Mouse (Mus musculus): ENCODE results near the gene Rbm28. TPM values are rescaled to one million over a fixed set of nuclear protein-coding genes. Genes with fewer than 3 reads are reported as not detected.

The Rbm28 gene
- total RNA-seq, 2 experiments from 2014 or later = 20.6 to 21.7 TPM

DNA sequence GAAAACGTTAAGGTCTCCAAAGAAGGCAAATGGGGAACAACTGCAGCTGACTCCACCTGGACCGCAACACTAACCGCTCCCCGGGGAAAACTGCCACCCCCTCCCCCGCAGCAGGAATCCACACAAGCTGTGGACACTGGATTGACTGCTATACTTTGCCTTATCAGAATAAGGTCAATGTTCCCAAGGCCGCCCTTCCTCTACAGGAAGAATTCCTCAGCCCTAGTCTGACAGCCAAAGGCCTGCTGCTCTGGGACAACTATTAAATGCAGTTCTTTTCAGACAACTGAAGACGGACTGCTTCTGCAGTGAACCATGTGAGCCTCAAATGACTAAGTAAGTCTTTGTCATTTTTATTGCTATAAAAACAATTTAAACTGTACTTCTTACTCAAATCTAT, 18.2 kb downstream of the Rbm28 start:
- no peak for DNase-seq (ENCODE audit: low spot score in 2 of 2)

DNA sequence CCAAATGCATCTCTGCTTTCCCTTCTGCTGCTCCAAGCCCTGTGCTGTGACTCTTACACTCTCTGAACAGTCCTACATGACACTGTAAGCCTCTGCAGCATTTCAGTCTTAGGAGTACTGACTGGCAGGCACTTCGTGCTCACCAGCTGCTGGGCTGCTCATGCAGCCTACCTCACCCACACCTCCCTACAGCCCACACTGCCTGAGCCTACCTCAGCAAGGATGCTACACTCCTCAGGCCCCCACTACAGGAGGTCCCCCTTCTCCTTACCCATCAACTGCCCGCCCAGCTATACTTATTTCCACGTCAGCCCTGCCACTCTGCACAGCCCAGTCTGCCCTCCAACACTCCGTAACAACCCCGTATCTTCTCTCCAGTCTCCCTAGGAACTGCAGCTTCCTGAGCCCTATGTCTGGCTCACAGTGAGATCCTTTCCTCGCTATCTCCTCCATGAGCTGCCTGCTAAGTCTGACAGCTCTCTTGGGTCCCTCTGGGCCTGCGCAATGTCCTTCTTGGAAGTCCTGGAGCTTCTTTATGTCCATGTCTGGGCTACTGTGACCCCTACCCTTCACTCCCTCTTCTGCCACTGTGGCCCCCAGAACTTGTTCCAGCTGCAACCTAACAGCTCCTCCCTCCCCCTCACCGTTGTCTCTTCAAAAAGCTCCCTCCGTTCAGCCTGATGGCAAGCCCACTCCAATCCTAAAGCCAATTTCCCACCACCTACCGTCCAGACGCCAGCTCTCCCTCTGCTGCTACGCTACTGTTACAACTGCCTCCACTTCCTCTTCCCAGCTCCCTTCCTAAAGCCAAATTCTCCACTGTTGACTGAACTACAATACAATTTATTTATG, 19.1 kb downstream of the Rbm28 start:
- no peak for DNase-seq (ENCODE audit: low spot score in 2 of 2)

DNA sequence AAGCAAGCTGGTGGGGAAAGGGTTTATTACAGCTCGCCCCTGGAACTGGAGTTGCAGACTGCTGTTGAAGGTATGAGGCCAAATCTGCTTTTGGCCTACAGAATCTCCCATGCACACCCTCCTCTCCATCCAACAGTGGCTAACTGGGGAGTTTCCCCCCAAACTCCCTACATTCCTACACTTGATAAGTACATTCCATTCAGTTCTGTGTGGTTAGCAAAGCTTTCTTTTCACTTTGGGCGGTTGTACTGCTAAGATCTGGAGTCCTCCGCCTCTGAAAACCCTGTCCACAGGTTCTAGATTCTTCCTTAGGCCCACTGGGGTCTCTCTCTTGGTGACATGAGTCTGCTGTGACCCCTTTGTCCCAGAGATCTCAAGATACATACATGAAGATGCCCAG, 19.8 kb downstream of the Rbm28 start:
- DNase-seq (ENCODE audit: low spot score in 2 of 2) = no peak

DNA sequence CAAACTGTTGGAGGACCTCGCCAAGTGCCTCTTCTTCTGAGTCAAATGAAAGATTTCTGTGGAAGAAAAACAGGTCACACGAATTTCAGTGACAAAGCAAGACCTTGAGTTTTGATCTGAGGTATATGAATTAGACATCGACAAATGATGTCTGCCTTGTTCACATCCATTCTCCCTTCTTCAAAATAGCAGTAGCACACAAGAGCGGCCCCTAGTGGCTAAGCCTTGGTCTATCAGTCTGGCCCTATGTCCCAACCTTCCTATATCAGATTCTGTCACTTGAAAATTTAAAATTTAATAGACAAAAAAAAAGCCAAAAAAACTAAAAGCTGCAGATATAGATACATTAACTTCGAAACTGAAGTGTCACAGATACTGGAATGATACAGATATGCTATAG, 21.2 kb downstream of the Rbm28 start:
- DNase-seq (ENCODE audit: low spot score in 2 of 2) = peak in 1 of 2 experiments; percentile 65

DNA sequence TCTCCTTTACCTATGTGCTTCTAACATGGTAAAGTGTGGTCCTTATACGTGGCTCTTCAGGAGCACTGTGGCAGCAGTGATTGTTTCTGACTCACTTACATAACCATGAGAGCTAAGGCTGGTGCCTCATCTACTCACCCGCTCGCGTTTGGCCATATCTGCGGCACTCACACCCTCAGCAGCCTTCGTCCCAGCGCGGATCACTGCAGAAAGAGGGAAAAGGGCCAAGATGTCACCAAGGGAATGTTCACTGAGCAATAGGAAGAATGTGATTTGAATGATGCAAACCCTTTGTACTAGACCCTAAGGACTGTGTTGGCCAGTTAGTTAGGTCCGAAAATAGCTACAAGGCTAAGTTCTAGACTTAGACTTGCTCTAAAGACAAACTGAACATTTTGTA, 27.4 kb downstream of the Rbm28 start:
- DNase-seq (ENCODE audit: low spot score in 2 of 2) = no peak

DNA sequence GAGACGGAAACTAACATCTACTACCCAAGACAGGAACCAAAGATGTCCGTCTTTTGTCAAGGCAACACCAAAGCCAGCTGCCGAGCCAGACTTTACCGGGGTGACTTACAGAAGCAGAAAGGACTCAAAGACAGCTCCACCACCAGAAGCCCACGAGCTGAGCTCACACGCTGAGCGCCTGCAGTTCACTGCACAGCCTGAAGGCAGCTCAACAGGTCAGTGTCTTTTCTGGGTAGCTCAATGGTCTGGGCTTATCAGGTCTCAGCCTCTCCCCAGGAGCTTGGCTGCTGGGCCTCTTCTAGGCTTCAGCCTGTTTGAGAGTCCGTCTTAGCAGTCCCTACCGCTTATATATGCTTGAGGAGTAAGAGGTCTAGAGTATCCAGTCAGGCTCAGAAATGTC, 31.7 kb downstream of the Rbm28 start:
- no peak for DNase-seq (ENCODE audit: low spot score in 2 of 2)

DNA sequence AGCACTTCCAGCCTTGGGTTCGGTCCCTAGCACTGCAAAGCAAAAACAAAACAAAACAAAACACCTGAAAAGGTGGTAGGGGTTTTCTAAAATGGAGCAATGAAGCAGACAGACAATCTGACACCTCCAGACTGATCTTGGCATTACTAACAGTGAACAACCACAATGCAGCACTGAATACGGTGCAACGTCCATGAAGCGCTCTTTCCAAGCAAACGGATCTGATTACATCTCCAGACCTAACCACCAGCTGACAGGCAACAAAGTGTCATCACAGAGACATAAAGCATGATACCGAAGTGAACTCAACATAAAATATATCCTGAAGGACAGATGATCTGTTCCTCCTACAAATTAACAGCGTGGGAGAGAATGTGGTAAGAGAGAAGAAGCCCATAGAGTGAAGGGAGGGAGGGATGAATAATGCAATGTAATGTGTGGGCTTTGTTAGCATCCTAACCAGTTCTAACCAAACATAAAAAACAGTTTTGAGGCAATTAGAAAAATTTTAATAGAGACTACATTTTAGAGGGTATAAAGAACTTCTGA, 37.9 kb downstream of the Rbm28 start:
- no peak for DNase-seq (ENCODE audit: low spot score in 2 of 2)

DNA sequence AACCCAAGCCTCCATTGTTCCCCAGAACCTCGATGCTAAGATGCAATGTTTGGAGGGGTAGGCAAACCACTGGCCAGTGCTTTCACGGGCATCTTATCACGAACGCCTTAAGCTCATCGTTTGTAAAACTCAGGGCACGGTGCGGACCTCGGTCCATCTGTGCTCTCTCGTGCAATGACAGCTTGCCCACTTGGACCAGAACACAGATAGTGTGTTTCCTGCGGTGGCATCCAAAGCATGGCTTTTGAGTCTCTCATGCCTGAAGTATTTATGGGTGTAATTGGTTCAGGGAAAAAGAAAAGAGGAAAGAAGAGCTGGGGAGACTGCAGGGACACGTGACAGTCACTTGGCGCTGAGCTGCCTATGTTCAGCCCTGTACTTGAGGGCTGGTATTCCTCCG, 44.8 kb downstream of the Rbm28 start:
- no peak for DNase-seq (ENCODE audit: low spot score in 2 of 2)

DNA sequence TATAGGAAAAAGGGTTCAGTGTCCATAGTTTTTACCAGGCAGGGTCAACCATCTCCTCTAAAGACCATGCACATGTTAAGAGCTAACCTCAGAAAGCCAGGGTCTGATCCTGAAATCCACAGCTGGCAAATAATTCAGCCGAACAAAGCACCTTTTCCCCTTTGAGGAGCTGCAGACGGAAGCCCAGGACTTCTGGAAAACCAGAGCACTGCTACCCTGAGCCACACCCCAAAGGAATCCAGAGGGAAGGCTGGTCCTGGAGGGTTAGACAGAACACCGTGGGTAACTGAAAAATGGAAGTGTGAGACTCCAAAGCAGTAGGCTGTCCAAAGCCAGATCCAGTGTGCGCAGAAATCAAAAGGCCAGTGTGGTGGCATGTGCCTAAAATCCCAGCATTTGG, 45.8 kb downstream of the Rbm28 start:
- DNase-seq (ENCODE audit: low spot score in 2 of 2) = no peak

DNA sequence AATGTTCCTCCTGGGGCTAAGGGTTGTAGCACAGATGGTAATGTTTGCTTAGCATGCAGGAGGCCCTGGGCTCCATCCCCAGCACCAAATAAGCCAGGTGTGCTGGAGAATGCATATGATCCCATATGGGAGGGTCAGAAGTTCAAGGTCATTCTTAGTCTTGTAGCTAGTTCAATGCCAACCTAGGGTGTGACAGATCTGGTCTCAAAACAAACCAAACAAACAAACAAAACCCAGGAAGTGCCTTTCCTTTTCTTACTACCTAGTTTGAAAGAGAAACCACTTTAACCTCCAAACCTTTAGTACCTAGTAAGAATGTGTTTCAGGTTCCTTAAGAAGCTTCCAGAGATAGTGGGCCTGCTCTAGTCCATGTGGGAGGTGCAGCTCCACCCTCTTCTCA, 46.6 kb downstream of the Rbm28 start:
- no peak for DNase-seq (ENCODE audit: low spot score in 2 of 2)

DNA sequence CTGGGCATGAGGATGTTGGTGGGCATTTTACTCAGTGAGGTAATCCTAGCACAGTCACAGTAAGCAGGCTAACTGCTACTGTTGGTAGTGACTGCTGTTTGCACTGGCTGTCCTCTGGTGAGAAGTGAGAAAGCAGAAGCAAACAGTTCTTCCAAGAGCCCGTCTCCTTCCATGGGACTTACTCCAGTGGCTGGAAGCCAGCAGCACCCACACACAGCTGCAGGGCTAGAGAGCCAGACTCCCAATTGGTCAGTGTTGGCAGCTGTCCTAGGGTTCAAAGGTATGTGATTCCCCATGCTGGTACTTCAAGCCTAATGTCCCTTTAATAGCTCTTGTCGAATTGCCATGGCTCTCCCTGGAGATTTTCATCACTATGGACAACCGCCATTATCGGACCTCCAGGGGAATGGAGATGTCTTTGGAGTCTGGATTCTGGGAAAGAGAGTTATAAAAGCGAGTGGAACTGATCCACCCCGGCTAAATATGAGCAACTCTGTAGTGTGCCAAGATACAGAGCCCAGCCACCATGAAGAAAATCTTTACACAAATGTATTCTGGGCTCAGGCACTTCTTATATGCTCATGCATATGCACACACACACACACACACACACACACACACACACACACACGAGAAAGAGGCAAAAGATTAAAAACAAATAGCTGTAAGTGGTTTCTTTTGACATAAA, 47.2 kb downstream of the Rbm28 start:
- peak; percentile 50 to 75 for DNase-seq (ENCODE audit: low spot score in 2 of 2)

DNA sequence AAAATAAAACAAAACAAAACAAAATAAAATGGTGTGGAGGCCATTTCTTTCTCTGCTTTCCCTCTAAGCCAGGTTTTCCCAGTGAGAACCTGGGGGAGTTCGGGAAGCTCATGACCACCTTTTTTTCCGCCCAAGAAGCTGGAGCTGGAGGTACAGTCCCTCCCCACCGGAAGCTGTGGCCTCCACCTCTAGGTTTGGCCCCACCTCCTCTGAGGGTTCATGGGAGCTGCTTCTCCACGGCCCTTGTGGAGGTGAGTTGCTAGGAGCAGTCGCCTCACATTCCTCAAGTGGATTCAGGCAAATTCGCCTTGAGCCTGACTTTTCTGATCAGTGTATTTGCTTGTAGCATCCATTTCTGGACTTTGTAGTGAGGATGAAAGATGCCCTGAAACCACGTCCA, 49.0 kb downstream of the Rbm28 start:
- no peak for DNase-seq (ENCODE audit: low spot score in 2 of 2)

DNA sequence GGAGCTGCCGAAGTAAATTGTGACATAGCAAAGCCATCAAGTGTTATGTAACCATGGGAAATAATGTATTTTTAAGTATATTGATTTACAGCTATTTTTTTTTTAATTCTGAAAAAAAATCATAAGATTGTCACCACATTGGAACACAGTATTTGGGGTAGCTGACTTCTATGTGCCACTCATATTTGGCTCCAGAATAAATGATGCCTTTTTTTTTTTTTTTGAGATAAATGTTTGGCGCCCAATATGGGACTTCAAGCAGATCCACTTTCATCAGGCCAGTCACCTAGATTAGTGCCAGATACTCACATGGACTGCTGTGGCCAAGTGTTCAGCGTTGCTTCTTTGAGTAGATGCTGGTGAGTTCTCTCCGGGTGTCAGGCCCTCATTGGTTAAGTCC, 53.3 kb downstream of the Rbm28 start:
- no peak for DNase-seq (ENCODE audit: low spot score in 2 of 2)

DNA sequence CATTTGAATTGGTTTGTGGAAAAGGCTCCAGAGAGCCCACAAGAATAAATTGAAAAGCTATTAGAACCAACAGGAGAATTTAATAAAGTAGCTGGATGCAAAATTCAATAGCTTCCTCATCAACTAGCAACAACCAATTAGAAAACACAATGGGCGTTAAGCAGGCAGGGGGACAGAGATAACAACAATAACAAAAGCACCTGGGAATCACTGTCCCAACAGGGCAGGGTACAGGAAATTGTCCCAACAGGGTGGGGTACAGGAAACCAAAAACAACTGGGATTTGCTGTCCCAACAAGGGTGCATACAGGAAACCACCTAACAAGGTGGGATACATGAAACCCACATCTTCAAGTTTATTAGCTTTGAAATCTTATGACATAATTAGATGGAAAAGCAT, 56.4 kb downstream of the Rbm28 start:
- no peak for DNase-seq (ENCODE audit: low spot score in 2 of 2)

DNA sequence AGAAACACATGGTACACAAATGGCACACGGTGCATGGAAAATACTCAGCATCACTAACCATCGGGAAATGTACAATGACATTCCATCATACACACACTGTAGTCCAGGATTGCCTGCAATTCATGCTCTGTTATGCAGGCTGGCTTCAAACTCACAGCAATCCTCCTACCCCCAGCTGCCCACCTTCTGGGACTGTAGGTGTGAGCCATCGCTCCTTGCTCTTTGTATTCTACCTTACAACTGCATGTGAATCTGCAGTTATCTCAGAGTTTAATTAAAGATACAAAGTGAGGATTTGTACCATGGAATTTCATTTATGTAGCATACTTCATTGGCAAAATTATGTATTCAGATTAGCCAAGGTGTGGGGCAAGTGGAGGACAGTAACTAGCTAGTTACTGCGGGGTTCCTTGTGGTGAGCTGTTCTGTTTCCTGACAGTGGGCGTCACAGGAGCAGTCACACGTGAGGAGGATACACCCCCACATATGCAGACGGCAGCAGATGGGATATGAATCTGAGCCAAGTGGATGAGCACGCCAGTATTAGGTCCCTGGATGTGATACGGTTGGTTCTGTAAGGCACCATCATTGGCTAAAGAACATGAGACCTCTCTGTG, 63.5 kb downstream of the Rbm28 start:
- DNase-seq (ENCODE audit: low spot score in 2 of 2) = no peak

DNA sequence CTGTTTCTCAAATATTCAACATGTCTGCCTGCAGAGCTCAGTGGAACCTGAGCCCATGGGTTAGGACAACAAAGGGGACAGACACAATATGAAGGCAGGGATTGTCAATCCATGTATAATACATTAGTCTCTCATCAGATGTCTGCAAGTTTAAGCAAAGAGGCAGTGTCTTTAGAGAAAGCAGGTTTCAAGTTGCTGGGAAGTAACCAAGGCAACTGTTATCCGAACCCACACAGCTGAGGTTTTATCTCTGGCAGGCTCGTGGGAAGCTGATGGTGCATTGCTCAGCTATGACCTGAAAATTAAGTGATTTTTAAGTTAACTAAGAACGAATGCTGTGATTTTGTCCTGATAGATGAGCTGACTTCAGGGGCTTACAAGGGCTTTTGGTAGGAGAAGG, 64.4 kb downstream of the Rbm28 start:
- no peak for DNase-seq (ENCODE audit: low spot score in 2 of 2)

DNA sequence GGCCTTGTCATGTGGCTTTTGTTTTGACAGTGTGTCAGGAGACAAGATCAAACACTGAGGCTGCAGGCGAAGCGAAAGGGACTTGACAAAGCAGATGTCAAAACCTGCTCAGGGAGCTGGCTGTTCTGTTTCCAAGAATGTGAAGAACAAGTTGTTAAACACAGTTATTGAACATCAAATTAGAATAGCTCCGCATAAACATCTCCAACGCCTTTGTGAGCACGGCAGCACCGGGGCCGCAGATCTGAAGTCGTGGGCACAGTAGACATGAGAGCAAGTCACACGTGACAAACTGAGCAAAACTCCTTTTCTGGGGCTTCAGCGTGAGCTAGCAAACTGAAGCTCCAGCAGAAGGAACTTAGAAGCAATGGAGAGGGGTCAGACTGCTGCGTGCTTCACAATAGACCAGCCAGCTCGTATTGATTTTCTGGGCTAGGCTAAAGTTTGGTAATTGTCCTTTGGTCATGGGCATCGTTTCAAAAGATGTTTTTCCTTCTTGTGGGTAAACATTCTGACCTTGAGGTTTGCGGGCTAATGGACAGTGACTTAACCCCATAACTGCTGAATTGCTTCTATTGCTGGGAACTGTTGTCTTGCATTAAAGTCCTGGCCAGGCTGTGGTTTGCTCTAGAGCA, 65.2 kb downstream of the Rbm28 start:
- no peak for DNase-seq (ENCODE audit: low spot score in 2 of 2)

DNA sequence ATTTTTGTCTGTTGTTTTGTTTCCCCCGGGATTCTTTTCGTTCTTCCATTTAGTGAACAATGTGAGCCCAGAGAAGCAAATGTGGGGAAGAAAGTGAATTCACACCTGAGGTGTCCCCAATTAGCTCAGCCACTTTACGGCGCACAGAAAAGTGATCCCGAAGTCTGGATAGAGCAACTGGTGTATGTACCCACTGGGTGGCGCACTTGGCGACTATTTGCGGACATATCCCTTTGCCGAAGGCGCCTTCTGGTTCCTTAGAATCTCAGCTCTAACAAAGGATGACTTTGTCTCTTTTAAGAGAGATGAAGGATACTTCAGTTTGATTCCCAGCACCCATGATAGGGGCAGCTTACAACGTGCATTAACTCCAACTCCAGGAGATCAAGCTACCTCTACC, 71.9 kb downstream of the Rbm28 start:
- DNase-seq (ENCODE audit: low spot score in 2 of 2) = no peak

DNA sequence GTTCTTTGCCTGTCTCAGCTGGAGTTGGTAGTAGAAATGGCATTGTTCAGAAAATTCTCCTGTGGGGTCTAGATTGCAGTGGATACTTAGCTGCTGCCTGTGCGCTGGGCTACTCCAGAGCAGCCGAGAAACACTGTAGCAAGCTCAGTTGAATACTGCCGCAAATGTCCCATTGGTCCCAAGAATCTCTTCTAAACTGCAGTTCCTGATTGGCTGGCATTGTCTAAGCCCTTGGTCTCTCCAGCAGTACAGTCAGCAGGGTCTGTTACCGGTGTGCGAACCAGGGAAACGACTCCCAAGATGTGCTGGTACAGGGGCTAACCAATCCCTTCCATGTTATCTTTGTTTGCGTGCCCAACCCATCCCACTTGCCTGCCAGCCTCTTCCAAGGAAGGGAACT, 72.6 kb downstream of the Rbm28 start:
- no peak for DNase-seq (ENCODE audit: low spot score in 2 of 2)

DNA sequence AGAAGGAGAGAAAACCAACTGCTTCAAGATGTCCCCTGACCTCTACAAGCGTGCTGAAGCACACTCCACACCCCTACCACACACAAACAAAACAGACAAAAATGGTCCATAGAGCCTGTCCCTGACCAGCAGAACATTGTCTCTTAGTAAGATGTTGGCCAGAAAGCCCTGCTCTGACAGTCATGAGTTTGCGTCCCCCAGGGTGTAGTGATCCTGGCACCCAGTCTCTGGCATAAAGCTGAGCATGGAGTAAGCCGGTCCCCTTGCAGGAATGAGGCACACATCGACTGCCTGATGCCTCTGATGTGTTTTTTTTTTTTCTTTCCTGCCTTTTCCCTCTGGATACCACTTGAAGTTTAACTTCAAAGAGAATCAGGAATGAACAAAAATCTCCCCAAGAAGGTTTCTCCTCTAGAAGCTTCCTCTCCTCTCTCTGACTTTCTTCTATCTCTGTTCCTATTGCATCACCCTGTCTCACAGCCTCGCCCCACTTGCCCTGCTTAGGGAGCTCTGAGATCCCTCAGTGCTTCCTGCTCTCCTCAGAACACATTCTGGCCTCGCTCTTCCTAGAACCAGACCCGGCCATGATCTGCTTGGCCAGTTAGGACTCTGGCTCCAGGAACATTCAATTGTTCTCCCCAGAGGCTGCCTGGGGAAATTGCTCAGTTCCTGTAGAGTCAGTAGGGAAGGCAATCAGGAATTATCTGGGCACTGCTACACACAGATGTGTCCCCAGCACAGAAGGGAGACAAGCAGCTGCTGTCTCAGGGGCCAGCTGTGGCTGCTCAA, 76.7 kb downstream of the Rbm28 start:
- DNase-seq (ENCODE audit: low spot score in 2 of 2) = peak in 1 of 2 experiments; percentile 19

DNA sequence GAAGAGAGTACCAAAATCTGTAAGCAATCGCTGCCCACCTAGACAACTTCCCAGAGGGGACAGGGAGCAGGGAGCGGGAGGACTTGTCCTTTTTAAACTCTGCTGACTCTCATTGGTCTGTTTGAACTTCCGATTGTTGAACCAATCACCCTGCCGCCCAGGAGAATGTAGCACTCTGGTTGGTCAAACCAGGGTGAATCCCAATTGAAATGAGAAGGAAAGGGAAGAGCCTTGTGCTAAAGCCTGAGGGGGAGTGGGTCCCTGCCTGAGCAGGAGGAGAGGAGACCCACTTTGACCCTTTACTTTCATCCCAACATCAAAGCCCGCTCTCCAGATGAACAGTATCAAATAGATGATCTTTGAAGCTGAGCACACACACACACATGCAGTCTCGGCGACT, 80.4 kb downstream of the Rbm28 start:
- DNase-seq (ENCODE audit: low spot score in 2 of 2) = no peak

Measured in gastrocnemius, postnatal 4 days (tissue).